Mouse (Mus musculus) embryonic fibroblast, embryonic 13.5 days (primary cell): ENCODE measurements around the gene Gm21973. TPM values are rescaled to one million over a fixed set of nuclear protein-coding genes. Genes with fewer than 3 reads are reported as not detected.

Source experiments
- H3K27ac ChIP-seq: 2 replicates; pipeline ENCODE4 v1.5.1; 2012; ENCODE audit warnings: low read length, control low read depth, inconsistent platforms; ENCODE audit not compliant: insufficient read depth
- H3K4me1 ChIP-seq: 2 replicates; pipeline ENCODE4 v1.6.1; 2011; ENCODE audit warnings: low read length; ENCODE audit not compliant: control insufficient read depth, insufficient read depth
- H3K4me3 ChIP-seq: 2 replicates; pipeline ENCODE4 v1.5.1; 2011; ENCODE audit warnings: mild to moderate bottlenecking, control low read depth, low read length; ENCODE audit not compliant: insufficient read depth
- CTCF ChIP-seq: IDR thresholded peaks from 2 replicates; pipeline ENCODE4 v1.5.1; 2011; ENCODE audit warnings: mild to moderate bottlenecking, control low read depth, low read length, moderate library complexity, borderline replicate concordance; ENCODE audit not compliant: insufficient read depth
- POLR2A ChIP-seq: IDR thresholded peaks from 2 replicates; pipeline ENCODE4 v1.6.1; 2011; ENCODE audit warnings: low read depth, mild to moderate bottlenecking, control low read depth, low read length, moderate library complexity
- polyA plus RNA-seq: library from polyadenylated mRNA; stranded (reverse); fragments of >200 nt; gene quantifications from 2 replicates; pipeline ENCODE4 v1.2.4, GENCODE M21; 2011; ENCODE audit warnings: low read depth; ENCODE audit not compliant: missing spikeins, insufficient read length

Gene Gm21973
- polyA plus RNA-seq, 1 experiment: not detected

DNA sequence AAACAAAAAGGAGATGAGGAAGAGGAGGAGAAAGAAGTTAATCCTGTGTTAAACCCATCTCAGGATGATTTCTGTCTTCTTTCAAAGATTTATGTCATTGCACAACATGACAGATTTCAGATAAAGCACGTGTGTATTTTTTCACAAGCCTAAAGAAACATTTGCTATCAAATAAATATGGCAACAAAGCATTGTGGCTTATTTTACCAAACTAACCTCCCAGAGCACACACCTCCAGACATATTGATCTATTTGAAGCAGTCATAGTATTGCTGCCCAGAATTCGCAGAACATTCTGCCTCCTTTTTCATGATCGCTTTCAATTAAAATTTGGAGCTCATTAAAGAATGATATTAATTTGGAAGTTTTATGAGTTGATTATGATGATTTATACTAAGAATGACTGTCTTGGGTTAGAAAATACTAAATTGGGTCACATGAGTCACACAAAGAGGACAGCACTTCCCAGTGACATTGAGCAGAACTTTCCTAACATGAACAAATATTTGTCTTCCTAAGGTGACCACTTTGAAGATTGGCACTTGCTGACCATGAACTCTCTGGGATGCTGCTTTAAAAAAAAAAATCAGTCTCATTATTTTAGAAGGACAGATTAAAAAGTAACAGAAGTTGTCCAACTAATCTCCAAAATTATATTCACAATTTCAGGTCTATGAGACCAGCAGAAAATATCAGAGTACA lies 54.7 kb downstream of the Gm21973 start:
- Histone ChIP-seq H3K4me1 (no peaks in the 10 kb centered on the region), H3K4me3 (no peak overlapping the region), H3K27ac (no peak overlapping the region)
- TF ChIP-seq POLR2A (no peak), CTCF (no peak)

DNA sequence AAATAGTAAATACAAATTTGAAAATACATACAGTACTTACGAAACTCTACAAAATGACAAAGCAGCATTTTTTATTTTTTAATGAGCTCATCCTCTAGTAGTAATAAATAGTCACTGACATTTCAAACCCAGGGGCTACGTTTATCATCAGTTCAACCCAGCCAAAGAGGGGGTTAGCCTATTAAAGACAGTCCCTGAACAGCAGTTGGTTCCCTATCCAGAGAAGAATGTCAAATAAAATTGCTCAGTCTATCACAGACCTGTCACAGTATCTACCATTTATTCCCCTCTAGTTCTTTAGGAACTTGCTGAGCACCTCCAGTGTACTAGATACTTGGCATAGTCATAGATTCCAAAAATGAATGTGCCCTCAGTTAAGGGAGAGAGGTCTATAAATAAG lies 62.1 kb downstream of the Gm21973 start:
- H3K4me3 ChIP-seq: no peak overlapping the region
- H3K4me1 ChIP-seq: no peaks in the 10 kb centered on the region
- no peak overlapping the region for H3K27ac ChIP-seq
- TF ChIP-seq CTCF: no peak
- no peak for TF ChIP-seq POLR2A

DNA sequence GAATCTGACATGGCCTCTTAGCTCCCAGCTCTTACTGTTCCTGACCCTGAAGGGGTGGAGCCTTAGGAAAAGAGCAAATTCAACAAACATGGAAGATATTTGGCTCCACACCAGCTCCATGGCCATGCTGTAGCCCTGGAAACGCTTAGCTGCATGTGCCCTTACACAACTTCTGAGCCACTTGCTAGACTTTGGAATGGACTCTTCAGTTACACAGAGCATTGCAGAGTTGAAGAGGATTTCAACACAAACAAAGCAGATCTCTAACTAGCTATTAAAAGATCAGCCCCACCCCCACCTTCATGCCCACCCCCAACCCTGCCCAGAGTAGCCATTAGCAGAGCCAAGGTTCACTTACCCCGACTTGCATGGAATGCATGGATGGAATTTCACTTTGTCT lies 74.6 kb downstream of the Gm21973 start:
- Histone ChIP-seq H3K4me3 (no peak overlapping the region), H3K4me1 (no peaks in the 10 kb centered on the region)
- TF ChIP-seq POLR2A: no peak

DNA sequence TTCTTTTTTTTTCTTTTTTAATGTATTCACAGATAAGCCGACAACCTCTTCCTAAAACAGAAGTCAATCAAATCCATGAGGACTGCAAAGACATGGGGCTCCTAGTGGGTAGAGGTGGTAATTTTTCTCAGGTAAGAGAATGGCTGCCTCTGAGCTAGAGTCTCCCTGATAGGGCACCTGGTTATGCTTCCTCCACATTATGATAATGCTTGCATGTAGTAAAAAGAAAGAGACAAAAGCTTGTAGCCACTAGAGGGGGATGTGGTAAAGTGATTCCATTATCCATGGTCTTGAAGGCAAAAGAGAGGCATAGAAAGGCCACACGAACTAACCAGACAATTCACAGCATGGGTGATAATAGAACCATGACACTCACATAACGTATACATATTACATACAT lies 75.2 kb downstream of the Gm21973 start:
- Histone ChIP-seq H3K4me3 (no peak overlapping the region), H3K4me1 (no peaks in the 10 kb centered on the region), H3K27ac (no peak overlapping the region)
- TF ChIP-seq CTCF (no peak), POLR2A (no peak)

More for the DNA sequence above, 74.6 kb downstream of the Gm21973 start:
- H3K27ac ChIP-seq: no peak overlapping the region

DNA sequence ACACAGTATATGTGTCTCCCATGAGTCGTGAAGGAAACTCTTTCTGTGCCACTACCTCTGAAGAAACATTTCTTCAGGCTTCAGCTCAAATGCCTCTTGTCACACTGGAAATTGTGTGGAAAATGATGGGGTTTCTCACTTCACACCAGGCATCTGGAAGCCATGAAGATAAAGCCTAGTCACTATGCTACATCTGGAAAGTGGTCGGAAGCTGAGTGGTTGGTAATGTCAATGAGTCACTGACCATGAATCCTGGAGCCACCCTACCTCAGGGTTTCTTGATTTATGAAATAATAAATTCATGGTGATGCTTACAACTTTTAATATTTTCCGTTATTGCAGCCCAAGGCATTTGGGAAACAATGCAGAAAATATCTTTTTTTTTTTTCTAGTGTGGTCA lies 84.7 kb downstream of the Gm21973 start:
- TF ChIP-seq CTCF (no peak), POLR2A (no peak)
- H3K27ac ChIP-seq: no peak overlapping the region; the same call in 1 of the 2 replicates
- no peaks in the 10 kb centered on the region; the same call in 1 of the 2 replicates for H3K4me1 ChIP-seq
- no peak overlapping the region for H3K4me3 ChIP-seq

DNA sequence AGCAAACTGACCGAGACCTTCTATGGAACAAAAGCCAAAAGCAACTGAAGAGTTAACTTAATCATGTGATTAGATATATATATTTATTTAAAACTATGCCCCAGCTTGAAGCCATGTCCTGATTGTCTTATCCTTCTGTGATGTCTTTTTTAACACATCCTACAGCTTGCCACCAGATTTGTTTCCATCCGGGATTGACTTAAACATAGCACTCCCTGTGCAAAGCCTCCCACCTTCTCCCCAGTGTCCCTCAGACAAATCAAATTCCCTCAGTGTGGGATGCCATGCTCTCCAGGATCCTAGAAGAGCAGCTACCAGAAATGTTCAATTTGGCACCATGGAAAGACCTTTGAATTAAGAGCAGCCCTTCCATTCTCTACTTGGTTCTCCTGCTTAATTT lies 85.7 kb downstream of the Gm21973 start:
- no peaks in the 10 kb centered on the region; the same call in 1 of the 2 replicates for H3K4me1 ChIP-seq
- H3K27ac ChIP-seq: no peak overlapping the region
- no peak for TF ChIP-seq CTCF
- no peak for TF ChIP-seq POLR2A
- H3K4me3 ChIP-seq: no peak overlapping the region

DNA sequence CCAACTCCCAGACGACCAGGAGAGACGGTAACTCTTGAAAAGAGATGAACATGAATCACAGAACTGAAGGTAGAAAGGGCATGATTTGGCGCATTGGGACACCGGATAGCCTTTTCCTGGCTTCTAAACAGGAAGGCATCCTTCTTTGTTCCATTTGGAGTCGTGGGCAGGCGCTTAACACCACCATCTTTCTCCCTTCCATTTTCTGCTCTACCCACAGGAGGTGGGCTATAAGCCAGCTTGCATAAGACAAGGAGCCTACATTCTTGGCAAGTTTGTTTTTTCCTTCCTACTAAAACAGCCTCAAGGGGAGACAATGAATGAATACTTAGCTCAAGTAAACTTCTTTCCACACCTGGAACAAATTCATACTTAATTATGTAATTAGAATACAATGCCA lies 88.5 kb downstream of the Gm21973 start:
- Histone ChIP-seq H3K4me1 (no peaks in the 10 kb centered on the region; the same call in 1 of the 2 replicates), H3K4me3 (no peak overlapping the region), H3K27ac (no peak overlapping the region)
- TF ChIP-seq CTCF: no peak
- no peak for TF ChIP-seq POLR2A

DNA sequence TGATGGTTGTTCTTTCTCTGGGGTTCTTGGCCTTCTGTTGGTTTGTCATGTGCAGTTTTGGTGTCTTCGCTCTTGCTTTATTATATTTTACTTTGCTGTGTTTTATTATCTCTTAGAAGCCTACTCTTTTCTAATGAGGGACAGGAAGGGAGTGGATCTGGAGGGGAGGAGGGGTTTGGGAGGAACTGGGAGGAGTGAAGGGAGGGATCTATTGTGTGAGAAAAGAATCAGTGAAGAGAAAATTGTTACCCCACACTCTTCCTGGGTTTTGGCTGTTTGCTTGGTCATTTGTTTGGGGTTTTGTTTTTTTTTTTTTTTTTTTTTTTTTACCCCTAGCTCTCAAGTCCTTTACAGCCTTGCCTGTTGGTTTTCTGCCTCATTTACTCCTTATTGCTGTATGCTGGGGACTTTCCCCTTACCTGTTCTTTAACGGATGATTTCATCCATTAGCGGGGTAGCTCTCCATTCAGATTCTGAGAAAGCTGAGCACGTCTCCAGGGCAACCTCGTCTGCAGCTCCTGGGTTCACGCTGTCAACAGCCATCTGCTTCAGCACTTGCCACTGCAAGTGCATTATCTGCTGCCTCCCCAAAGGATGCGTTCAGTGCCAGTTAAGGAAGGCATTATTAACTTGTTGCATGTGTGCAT lies 96.1 kb downstream of the Gm21973 start:
- TF ChIP-seq CTCF: no peak

DNA sequence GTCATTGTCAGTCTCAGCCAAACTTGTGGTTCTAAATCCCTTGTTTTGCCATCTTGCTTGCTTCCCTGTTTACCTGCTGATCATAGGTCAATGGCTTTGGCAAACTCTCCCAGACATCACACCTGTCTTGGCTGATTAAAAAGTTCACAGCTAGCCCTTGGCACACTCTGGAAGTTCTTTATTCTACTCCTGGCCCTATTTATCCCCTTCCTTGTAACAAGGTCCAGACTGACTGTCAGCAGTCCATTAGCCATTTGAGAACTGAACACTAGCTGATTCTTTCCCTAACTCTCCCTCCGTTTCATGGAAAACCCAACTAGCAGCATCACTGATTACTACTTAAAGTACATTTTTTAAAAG lies 96.6 kb downstream of the Gm21973 start:
- TF ChIP-seq CTCF (no peak), POLR2A (no peak)
- Histone ChIP-seq H3K4me1 (no peaks in the 10 kb centered on the region), H3K27ac (no peak overlapping the region), H3K4me3 (no peak overlapping the region)

More for the DNA sequence above, 96.1 kb downstream of the Gm21973 start:
- H3K27ac ChIP-seq: no peak overlapping the region
- H3K4me1 ChIP-seq: no peaks in the 10 kb centered on the region
- no peak overlapping the region for H3K4me3 ChIP-seq

Other genes with a start within 250 kb of the Gm21973 start
- 0.28 and 1.1 TPM in 2 replicates for gene Prlr, start 148.1 kb upstream of the Gm21973 start, polyA plus RNA-seq
- gene Agxt2, start 33.2 kb downstream of the Gm21973 start, polyA plus RNA-seq: not detected in 2 replicates
- 20.9 and 28.4 TPM in 2 replicates for gene Dnajc21, start 145.1 kb downstream of the Gm21973 start, polyA plus RNA-seq
- gene Brix1, start 160.6 kb downstream of the Gm21973 start, polyA plus RNA-seq: 68.5 and 84.4 TPM in 2 replicates
- gene Rad1, start 160.6 kb downstream of the Gm21973 start, polyA plus RNA-seq: 18.0 and 18.5 TPM in 2 replicates
- gene Ttc23l, start 233.3 kb downstream of the Gm21973 start, polyA plus RNA-seq: not detected in 2 replicates